Mouse (Mus musculus) gastrocnemius, postnatal 14 days (tissue): ENCODE data around the gene Ano6. TPM values are rescaled to one million over a fixed set of nuclear protein-coding genes. Genes with fewer than 3 reads are reported as not detected.

Experiments
- DNase-seq: peaks from one replicate; pipeline ENCODE4 v3.0.0; 2021; ENCODE audit warnings: mixed read lengths
- intact Hi-C: fragments of 180-260 bp; cut with DNase I; formaldehyde crosslinking; loops from one replicate; pipeline ENCODE4 v1.15.1; 2025; ENCODE audit warnings: low total_unique reads
- total RNA-seq, 2 experiments: library from RNA; stranded (reverse); gene quantifications; 2 replicates each; pipeline ENCODE4 v1.2.3; 2021

Gene Ano6
- total RNA-seq, 2 experiments from 2014 or later, result 41.5 to 51.9 TPM

GRCm38 (mm10) chr15:95792261-95793260 lies 1.9 kb downstream of the Ano6 start:
- intact Hi-C loops, result loop anchor here (10.0 kb wide), 1 partner anchor 52 kb away; no protein-coding TSS in a partner anchor

GRCm38 (mm10) chr15:95793748-95794491 lies 3.3 kb downstream of the Ano6 start:
- intact Hi-C loops, result loop anchor here (10.0 kb wide), 1 partner anchor 51 kb away; no protein-coding TSS in a partner anchor
- DNase-seq, result no peak

More at GRCm38 (mm10) chr15:95792261-95793260, 1.9 kb downstream of the Ano6 start:
- no peak for DNase-seq

- no peak for DNase-seq
- intact Hi-C loops, result loop anchor here (10.0 kb wide), 1 partner anchor 50 kb away; no protein-coding TSS in a partner anchor
Observed at GRCm38 (mm10) chr15:95794611-95795565, 4.2 kb downstream of the Ano6 start.

GRCm38 (mm10) chr15:95796062-95796461 lies 5.4 kb downstream of the Ano6 start:
- intact Hi-C loops, result loop anchor here (10.0 kb wide), 1 partner anchor 49 kb away; no protein-coding TSS in a partner anchor
- DNase-seq, result no peak

GRCm38 (mm10) chr15:95797144-95797983 lies 6.7 kb downstream of the Ano6 start:
- DNase-seq, result no peak
- intact Hi-C loops, result loop anchor here (10.0 kb wide), 1 partner anchor 47 kb away; no protein-coding TSS in a partner anchor

GRCm38 (mm10) chr15:95798266-95798665 lies 7.6 kb downstream of the Ano6 start:
- DNase-seq, result no peak
- intact Hi-C loops, result loop anchor here (10.0 kb wide), 1 partner anchor 47 kb away; no protein-coding TSS in a partner anchor

- no peak for DNase-seq
- intact Hi-C loops, result loop anchor here (10.0 kb wide), 1 partner anchor 45 kb away; no protein-coding TSS in a partner anchor
Observed at GRCm38 (mm10) chr15:95799632-95800031, 9.0 kb downstream of the Ano6 start.

GRCm38 (mm10) chr15:95800051-95800450 lies 9.4 kb downstream of the Ano6 start:
- no peak for DNase-seq
- intact Hi-C loops, result no loop called here

- DNase-seq, result no peak
- intact Hi-C loops, result no loop called here
Observed at GRCm38 (mm10) chr15:95801261-95801979, 10.8 kb downstream of the Ano6 start.

- DNase-seq, result peak; percentile 38
- intact Hi-C loops, result no loop called here
Observed at GRCm38 (mm10) chr15:95802140-95802539, 11.5 kb downstream of the Ano6 start.

- peak; percentile 60 for DNase-seq
- intact Hi-C loops, result no loop called here
Observed at GRCm38 (mm10) chr15:95802762-95803161, 12.1 kb downstream of the Ano6 start.

GRCm38 (mm10) chr15:95803484-95803883 lies 12.8 kb downstream of the Ano6 start:
- no peak for DNase-seq
- intact Hi-C loops, result no loop called here

- intact Hi-C loops, result no loop called here
- DNase-seq, result peak; percentile 81
Observed at GRCm38 (mm10) chr15:95804255-95804654, 13.6 kb downstream of the Ano6 start.

GRCm38 (mm10) chr15:95805022-95805471 lies 14.4 kb downstream of the Ano6 start:
- intact Hi-C loops, result no loop called here
- DNase-seq, result peak; percentile 39

- intact Hi-C loops, result no loop called here
- no peak for DNase-seq
Observed at GRCm38 (mm10) chr15:95807908-95808307, 17.3 kb downstream of the Ano6 start.

GRCm38 (mm10) chr15:95810357-95810761 lies 19.7 kb downstream of the Ano6 start:
- intact Hi-C loops, result no loop called here
- no peak for DNase-seq
